Mouse (Mus musculus) testis, postnatal 10 days (tissue): ENCODE measurements around the gene Ell2.

Source experiments
- DNase-seq: peaks from one replicate; pipeline ENCODE4 v3.0.0; 2021; ENCODE audit warnings: low spot score

Gene Ell2

DNA sequence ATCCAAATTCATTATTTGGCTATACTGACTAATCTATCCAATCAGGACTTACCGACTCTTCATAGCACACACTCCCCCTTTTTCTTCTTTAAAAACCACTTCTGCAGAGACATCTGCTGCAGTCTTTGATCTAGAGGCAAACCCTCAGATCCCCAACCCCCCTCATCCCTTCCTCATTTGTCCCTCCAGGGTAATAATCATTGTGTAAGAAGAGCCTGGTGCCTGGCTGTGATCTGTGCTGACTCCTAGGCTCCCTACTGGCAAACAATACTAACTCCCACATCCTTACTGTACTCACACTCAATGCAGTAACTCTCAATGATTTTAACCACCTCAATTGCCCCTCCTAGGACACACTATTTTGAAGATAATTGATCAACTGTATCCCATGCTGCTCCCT, 103.4 kb downstream of the Ell2 start:
- DNase-seq = no peak

DNA sequence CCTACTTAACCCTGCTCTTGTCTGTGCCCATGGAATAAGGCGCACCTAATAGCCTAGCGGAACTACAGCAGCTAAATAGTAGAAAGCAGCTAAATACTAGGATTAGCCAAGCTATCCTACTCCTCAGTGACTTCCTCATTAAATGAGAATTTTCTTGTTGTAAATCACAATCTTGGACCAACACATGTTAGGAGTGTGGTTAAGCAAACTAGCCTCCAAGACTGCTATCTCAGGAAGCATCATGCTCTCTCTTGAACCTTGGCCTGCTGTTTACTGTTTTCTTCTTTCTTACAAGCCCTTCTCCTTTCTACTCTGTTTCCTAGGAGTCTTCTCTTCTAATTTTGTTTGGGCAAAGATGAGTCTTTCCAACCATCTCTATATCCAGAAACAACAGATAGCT, 110.6 kb downstream of the Ell2 start:
- no peak for DNase-seq

DNA sequence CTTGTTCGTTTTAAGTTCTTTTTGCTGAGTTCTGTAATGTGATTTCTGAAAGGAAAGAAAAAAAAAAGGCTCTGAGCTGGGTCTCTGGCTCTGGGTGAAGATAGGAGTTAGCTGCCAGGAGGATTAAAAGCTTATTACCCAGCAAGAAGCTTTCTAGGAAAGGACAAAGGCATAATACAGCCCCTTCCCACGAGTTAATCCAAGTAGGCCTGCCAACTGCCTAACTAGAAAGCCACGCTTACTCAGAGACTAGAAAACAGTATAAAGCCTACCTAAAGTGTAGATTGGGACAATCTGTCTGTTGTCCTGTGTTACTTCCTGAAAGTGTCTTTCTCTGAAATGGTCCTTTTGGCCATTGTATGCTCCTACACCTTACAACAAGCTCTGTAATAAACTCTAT, 111.9 kb downstream of the Ell2 start:
- no peak for DNase-seq

- DNase-seq = no peak
Observed at GRCm38 (mm10) chr13:75818945-75819706, 112.6 kb downstream of the Ell2 start.

GRCm38 (mm10) chr13:75819898-75820297, 113.3 kb downstream of the Ell2 start:
- DNase-seq = no peak
